Mouse (Mus musculus) olfactory bulb, adult 2 months (tissue): ENCODE results near the gene Prokr1. TPM values are rescaled to one million over a fixed set of nuclear protein-coding genes. Genes with fewer than 3 reads are reported as not detected.

Experiments used
- H3K27ac ChIP-seq: fragments of 200-500 bp; 2 replicates; pipeline ENCODE4 v1.5.1; 2012; ENCODE audit warnings: low read depth, low read length; ENCODE audit not compliant: insufficient read depth
- H3K4me1 ChIP-seq: fragments of 200-500 bp; 2 replicates; pipeline ENCODE4 v1.6.1; 2012; ENCODE audit warnings: low read length; ENCODE audit not compliant: control insufficient read depth, insufficient read depth
- H3K4me3 ChIP-seq: fragments of 200-500 bp; 2 replicates; pipeline ENCODE4 v1.5.1; 2012; ENCODE audit warnings: mild to moderate bottlenecking, low read depth, low read length, moderate library complexity; ENCODE audit not compliant: insufficient read depth
- CTCF ChIP-seq: fragments of 200-500 bp; IDR thresholded peaks from 2 replicates; pipeline ENCODE4 v1.5.1; 2012; ENCODE audit warnings: low read depth, mild to moderate bottlenecking, low read length, moderate library complexity; ENCODE audit not compliant: insufficient read depth
- POLR2A ChIP-seq: fragments of 200-500 bp; IDR thresholded peaks from 2 replicates; pipeline ENCODE4 v1.6.1; 2012; ENCODE audit warnings: mild to moderate bottlenecking, low read depth, low read length, moderate library complexity; ENCODE audit not compliant: insufficient read depth
- WGBS: fragments of 180-500 bp; shearing (Covaris S2); methylation state at CpG from one replicate; pipeline ENCODE4 v1.1.7; 2018; 5-methylcytosine and 5-hydroxymethylcytosine counted together
- polyA plus RNA-seq: library from polyadenylated mRNA; stranded (reverse); fragments of >200 nt; gene quantifications from 2 replicates; pipeline ENCODE4 v1.2.4, GENCODE M21; 2012; ENCODE audit warnings: low replicate concordance; ENCODE audit not compliant: missing spikeins, insufficient read depth, insufficient read length

The Prokr1 gene
- polyA plus RNA-seq, 1 experiment = not detected

DNA sequence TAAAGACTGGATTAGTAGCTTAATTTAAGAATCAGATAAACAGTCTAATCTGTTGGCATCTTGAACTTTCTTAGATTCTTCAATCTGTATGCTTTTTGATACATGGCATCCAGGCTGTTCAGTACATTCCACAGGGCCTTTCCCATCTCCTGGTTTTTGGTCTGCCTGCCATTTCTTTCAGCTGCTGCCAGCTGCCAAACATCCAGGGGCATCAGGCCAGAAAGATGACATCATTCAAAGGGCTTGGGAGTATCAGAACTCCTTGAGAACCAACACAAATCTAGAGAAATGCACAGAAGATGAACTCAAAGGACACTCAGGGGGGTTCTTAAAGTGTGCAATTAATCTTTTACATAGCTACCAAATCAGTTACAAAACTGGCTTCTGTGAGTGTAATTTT, 9.3 kb upstream of the Prokr1 start:
- TF ChIP-seq POLR2A (no peak), CTCF (no peak)
- Histone ChIP-seq H3K27ac (no peak overlapping the region), H3K4me3 (no peak overlapping the region), H3K4me1 (no peaks in the 10 kb centered on the region)

DNA sequence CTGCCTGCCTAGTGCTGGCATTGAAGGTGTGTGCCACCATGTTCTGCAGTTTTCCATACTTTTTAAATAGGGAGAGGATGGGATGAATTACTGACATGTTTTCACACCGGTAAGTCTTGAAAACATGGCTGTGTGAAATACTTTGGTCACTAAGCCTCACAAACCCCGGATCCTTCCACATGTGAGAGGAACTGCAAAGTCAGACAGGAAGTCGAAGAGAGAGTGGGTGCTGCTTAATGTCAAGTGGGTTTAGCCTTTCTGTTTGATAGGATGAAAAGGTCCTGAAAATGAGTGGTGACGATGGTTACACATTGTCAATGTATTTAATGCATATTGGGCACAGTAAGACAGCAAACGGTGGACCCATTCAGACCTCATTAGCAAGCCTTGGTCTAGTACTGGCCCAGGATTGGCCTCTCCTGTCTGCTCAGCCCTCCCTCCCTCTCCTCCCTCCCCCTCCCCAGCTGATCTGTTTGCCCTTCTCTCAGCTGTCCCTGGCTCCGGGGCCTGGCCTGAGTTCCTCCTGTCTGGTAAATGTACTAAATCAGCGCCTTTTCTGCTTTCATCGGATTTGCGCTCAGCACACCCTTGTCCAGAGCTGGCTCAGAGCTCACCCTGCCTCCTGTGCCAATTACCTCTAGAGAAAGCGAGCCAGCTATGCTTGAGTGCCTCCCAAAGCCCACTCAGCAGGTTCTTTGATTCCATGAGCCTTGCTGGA, 6.7 kb upstream of the Prokr1 start:
- H3K4me1 ChIP-seq = no peaks in the 10 kb centered on the region
- 56% methylated on average over 10 of the region's 10 CpGs for WGBS
- no peak for TF ChIP-seq CTCF
- TF ChIP-seq POLR2A = no peak
- no peak overlapping the region for H3K4me3 ChIP-seq
- no peak overlapping the region for H3K27ac ChIP-seq

DNA sequence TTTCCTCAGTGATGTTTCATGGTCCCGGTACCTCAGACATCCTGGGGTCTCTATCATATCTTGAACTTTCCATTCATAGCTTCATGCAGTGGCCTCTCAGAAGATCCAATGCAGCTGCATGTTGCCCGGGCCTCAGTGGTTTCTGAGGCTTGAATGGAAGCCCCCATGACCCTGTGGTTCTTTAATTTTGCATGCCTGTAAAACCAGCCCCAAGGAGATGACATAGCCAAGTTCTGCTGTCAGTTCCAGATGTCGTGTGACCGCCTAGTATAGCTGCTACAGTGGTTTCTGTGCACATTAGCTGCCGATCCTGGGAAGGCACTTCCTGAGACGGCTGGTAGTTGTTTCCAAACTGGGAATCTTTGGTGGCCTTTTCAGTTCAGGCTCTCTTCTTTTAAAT, 3.6 kb upstream of the Prokr1 start:
- no peak overlapping the region for H3K27ac ChIP-seq
- 89% methylated on average over 6 of the region's 6 CpGs for WGBS
- H3K4me3 ChIP-seq = no peak overlapping the region
- peaks cover 11% of the 10 kb centered on the region for H3K4me1 ChIP-seq
- TF ChIP-seq CTCF = no peak
- no peak for TF ChIP-seq POLR2A

DNA sequence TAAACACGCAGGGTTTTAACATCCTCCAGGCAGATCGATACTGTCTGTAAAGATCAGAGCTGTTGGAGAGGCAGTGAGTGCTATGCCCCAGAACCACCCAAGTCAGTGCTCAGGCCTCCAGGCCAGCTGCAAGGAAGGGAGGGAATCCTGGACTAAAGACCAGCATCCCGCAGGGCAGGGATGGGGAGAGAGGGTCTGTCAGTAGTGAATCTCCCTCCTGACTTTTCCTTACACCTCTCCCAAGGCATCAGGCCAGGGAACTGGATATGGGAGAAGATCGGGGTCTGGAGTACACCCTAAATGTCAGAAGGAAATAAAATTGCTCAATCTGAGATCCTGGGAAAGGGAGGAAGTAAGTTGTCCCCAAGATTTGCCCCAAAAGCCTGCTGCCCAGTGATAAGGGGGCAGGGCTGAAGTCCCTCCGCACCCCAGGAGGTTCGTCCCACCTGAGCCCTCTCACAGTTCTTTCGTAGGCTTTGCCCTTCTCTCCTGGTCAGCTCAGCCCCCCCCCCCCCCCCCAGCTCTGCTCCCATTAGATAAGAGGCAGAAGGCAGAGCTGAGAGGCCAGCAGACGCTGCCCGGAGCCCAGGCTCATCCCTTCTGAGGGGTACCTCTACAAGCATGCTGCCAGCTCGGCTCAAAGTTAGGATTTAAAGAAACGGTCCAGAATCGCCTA, 687 bp downstream of the Prokr1 start:
- peak overlapping the region; percentile 40; the same call in 1 of the 2 replicates for H3K4me3 ChIP-seq
- H3K4me1 ChIP-seq = peaks cover 11% of the 10 kb centered on the region
- WGBS = 31% methylated on average over 12 of the region's 12 CpGs
- no peak overlapping the region for H3K27ac ChIP-seq
- no peak for TF ChIP-seq CTCF
- no peak for TF ChIP-seq POLR2A

DNA sequence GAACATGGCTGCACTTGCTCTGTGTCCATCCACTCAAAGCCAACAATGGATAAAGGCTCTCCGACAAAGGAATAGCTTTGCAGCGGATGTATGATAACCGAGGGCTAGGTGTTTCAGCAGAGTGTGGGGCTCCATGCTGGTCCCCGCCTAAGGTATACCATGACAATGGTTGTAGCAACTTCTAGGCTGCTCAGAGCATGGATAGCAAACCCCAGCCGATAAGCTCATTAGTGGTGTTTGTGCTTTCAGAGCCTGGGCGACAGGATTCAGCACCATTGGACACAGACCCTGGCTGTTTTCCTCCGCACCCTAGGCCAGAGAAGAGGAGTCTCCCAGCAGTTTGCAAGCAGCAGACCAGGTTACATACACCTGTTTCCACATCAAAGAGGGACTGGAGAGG, 6.6 kb downstream of the Prokr1 start:
- TF ChIP-seq POLR2A = no peak
- no peak for TF ChIP-seq CTCF
- Histone ChIP-seq H3K4me3 (no peak overlapping the region), H3K27ac (no peak overlapping the region), H3K4me1 (no peaks in the 10 kb centered on the region)
- 87% methylated on average over 7 of the region's 7 CpGs for WGBS

DNA sequence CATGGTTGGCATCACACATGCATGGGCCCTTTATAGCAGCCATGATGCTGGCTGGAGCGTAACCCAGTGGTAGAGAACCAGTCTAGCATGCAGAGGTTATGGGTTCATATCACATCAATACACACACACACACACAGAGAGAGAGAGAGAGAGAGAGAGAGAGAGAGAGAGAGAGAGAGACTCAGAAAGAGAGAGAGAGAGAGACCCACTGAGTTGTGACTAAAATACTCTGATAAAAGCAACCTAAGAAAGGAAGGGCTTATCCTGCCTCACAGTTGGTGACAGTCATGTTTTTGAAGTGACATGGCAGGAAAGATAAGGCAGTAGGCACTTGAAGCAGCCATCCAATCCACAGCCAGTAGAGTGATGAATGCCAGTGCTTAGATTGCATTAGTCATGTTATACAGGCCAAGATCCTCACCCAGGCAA, 7.3 kb downstream of the Prokr1 start:
- 90% methylated on average over 1 of the region's 1 CpGs for WGBS
- TF ChIP-seq CTCF = no peak

DNA sequence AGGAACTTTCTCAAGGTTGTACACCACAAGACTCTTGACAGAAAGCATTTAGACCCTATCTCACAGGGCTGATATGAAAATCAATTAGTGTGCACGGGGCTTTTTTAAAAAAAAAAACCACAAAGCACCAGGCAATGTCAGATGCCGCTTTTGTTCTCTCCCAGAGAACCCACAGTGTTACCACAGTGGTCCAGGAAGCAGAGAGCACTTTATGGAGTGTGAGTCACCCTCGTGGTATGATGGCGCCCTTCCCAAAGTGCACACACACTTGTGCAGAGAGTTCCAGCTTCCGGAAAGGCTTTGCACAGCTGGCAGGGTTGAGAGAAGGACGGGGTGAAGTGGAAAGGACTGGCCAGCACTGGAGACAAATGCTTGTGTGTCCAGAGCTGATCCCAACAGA, 8.1 kb downstream of the Prokr1 start:
- H3K27ac ChIP-seq = no peak overlapping the region
- no peaks in the 10 kb centered on the region for H3K4me1 ChIP-seq
- H3K4me3 ChIP-seq = no peak overlapping the region
- WGBS = 51% methylated on average over 6 of the region's 6 CpGs
- TF ChIP-seq CTCF = no peak
- TF ChIP-seq POLR2A = no peak

More for the DNA sequence above, 7.3 kb downstream of the Prokr1 start:
- Histone ChIP-seq H3K27ac (no peak overlapping the region), H3K4me1 (no peaks in the 10 kb centered on the region), H3K4me3 (no peak overlapping the region)

DNA sequence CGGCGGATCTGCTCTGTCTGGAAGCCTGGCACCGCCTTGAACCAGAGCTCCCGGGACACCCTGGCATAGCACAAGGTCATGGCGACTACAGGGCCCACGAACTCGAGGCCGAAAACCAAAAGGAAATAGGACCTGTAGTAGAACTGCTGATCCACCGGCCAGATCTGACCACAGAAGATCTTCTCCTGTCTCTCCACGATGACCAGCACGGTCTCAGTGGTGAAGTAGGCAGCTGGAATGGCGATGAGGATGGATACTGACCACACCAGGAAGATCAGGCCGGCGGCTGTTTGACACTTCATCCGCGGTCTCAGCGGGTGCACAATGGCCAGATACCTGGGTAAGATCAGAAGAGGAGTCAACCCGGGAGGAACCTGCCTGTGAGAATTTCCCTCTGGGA, 9.0 kb downstream of the Prokr1 start:
- 95% methylated on average over 18 of the region's 18 CpGs for WGBS
- Histone ChIP-seq H3K27ac (no peak overlapping the region), H3K4me3 (no peak overlapping the region), H3K4me1 (no peaks in the 10 kb centered on the region)
- TF ChIP-seq POLR2A = no peak

DNA sequence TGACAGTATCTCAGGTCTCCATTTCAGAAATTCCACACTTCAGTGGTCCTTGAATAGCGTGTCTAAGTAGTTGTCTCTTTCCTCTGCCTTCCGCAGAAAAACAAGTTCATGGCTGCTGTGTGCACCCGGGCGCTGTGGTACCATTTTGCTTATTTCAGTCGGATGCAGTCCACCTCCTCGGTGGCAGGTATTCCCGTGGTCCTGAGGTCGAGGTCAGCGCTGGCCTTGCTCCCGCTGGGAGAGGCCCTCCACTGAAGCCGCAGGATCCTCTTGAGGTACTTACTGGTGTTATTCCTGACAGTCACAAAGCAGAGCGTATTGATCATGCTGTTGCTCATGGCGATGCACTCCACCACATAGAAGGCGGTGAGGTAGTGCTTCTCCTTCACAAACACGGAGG, 9.5 kb downstream of the Prokr1 start:
- no peak overlapping the region for H3K4me3 ChIP-seq
- no peaks in the 10 kb centered on the region for H3K4me1 ChIP-seq
- H3K27ac ChIP-seq = no peak overlapping the region
- WGBS = 92% methylated on average over 15 of the region's 15 CpGs
- TF ChIP-seq CTCF = no peak
- no peak for TF ChIP-seq POLR2A

DNA sequence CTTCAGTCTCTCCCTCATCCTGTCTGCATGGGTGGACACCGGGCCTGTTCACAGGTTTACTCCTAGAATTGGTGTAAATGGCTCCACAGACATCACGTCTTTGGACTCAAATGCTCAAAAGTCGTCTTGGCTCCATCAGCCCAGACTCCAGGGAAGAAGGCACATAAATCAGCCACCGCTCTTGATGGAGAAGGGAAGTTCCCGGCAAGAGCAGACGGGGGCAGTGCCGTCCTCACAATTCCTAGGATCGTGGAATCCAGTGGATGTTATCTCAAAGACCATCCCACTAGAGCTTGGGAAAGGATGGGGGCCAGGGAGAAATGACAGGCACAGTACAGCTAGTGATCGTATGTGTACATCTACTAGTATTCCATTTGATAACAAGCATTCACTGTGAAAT, 12.3 kb downstream of the Prokr1 start:
- no peak for TF ChIP-seq POLR2A
- no peak for TF ChIP-seq CTCF
- no peak overlapping the region for H3K4me3 ChIP-seq
- WGBS = 63% methylated on average over 9 of the region's 9 CpGs

More for the DNA sequence above, 12.3 kb downstream of the Prokr1 start:
- no peaks in the 10 kb centered on the region for H3K4me1 ChIP-seq
- no peak overlapping the region for H3K27ac ChIP-seq
